Mouse (Mus musculus): ENCODE data around the gene Itga2b. TPM values are rescaled to one million over a fixed set of nuclear protein-coding genes. Genes with fewer than 3 reads are reported as not detected.

Gene Itga2b
- 4.6 TPM for polyA plus RNA-seq (2015; fragmentation: Illumina TruSeq; extraction: RNeasy Lipid Tissue Mini Kit (QIAGEN cat#74804); ENCODE audit: insufficient read depth, low replicate concordance)

DNA sequence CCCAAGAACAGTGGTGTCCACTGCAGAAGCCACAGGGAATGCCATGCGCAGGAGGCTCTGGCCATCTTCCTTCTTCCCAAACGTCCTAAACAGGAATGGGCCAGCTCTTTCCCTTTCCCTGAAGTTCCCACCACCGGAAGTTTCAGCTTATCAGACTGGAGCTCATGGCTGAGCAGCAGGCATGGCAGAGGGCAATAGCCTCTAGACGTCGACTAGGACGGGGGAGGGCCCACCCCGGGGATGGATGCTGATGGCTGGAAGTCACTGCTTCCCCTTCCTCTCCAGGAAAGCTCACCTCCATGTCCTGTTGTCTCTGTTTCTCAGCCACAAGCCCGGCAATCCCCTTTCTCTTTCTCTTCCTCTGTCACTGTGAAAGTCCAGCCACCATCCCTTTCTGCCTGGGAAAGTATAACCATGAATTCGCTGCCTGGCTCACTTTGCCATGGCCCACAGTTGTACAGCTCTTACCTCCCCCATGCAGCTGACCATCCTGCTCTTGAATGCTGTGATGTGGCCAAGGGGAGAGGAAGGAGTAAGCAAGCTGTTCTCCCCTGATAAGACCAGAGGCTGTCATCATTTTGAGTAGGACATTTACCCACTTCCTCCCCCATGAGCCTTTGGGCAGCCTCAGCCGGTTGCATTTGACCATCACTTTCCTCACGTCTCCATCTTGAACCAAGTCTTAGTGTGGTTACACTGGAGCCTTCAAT lies at the start of gene Itga2b:
Gene Itga2b (minus strand): TSS at position 475 of the 710 bp plus-strand sequence.

DNA sequence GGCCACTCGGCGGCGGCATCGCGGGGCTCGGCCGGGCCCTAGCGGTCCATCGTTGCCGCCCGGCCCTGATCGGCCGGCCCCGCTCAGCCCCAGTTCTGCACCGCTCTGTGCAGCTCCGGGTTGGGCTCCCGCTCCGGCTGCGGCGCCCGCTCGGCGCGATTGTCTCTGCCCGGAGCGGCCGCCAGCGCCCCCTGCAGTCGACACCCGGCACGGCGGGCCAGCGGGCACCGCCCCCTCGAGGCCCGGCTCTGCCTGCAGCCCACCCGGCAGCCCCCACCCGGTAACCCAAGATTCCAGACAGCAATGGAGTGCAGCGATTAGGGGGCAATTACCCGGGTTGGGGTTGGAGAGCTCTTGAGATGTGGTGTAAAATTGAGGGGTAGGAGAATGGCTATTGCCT lies 22.4 kb downstream of the Itga2b start, which contains the start of gene Fam171a2:
Gene Fam171a2 (minus strand): TSS at position 186 of the 400 bp plus-strand sequence.

DNA sequence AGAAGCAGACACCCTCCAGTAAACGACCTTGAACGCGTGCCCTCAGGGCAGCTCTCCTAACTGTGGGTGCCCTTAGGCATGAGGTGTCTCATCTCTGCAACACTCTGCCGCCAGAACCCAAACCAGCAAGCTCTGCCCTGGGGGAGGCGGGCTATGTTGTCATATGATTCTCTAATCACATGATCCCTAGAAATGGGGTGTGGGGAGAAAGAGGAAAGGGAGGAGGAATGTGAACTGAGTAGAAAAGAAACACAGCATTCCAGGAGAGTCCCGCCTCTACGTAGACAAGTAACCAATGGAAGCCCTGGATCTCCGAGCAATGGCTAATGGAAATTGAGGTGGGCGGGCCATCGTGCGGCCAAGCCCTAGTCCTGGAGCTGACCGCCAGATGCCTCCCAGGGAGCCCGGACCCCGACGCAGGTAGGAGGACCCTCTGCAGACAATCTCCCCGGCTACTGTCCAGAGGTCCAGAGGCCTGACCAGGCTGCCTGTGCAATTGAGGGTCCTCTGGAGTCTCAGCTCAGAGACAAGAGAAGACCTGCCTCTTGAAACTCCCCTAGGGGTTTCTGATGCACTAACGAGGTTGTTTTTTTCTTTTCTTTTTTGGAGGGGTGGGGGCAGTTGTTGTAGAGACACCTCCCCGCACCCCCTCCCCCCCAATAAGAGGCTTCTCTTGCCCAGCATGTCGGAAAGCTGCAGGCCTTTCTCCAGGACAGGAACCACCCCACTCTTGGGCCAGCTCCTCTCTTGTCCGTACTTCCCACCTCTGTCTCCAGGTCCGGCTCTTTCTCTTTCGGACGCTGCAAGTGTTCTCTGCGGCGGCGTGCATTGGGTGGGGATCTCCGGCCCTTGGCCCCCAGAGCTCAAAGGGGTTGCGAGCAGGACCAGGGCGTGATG lies 39.6 kb downstream of the Itga2b start, which contains the start of gene Grn:
Gene Grn (plus strand): TSS at position 195 of the 897 bp plus-strand sequence.

DNA sequence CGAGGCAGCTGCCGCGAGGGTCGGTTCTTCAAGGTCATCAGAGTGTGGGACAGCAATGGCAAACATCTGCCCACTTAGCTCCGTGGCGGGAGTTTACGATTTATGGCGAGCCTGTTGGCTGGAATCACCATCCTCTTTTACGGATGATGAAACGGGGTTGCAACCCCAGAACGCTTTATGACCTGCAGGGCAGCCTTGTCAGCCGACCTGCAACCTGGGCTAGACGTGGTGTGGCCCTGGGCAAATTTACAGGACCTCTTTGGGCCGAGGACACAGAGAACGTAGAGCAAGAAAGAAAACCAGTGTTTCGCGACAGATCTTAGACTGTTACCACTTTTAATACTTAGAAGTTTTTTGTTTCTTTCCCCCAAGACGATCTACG lies 62.1 kb downstream of the Itga2b start, which contains the start of gene Slc25a39:
Gene Slc25a39 (minus strand): TSS at position 113 of the 382 bp plus-strand sequence.

Other genes with a start within 250 kb of the Itga2b start
- 17.0 TPM for gene Hdac5, start 240.0 kb downstream of the Itga2b start, polyA plus RNA-seq (2015; fragmentation: Illumina TruSeq; extraction: RNeasy Lipid Tissue Mini Kit (QIAGEN cat#74804); ENCODE audit: insufficient read depth, low replicate concordance)
- 1.2 TPM for gene BC030867, start 221.2 kb downstream of the Itga2b start, polyA plus RNA-seq (2015; fragmentation: Illumina TruSeq; extraction: RNeasy Lipid Tissue Mini Kit (QIAGEN cat#74804); ENCODE audit: insufficient read depth, low replicate concordance)
- gene Asb16, start 201.4 kb downstream of the Itga2b start, polyA plus RNA-seq (2015; fragmentation: Illumina TruSeq; extraction: RNeasy Lipid Tissue Mini Kit (QIAGEN cat#74804); ENCODE audit: insufficient read depth, low replicate concordance): not detected
- gene Tmub2, start 185.2 kb downstream of the Itga2b start, polyA plus RNA-seq (2015; fragmentation: Illumina TruSeq; extraction: RNeasy Lipid Tissue Mini Kit (QIAGEN cat#74804); ENCODE audit: insufficient read depth, low replicate concordance): 24.4 TPM
- gene Atxn7l3, start 173.5 kb downstream of the Itga2b start, polyA plus RNA-seq (2015; fragmentation: Illumina TruSeq; extraction: RNeasy Lipid Tissue Mini Kit (QIAGEN cat#74804); ENCODE audit: insufficient read depth, low replicate concordance): 36.7 TPM
- 81.7 TPM for gene Ubtf, start 150.4 kb downstream of the Itga2b start, polyA plus RNA-seq (2015; fragmentation: Illumina TruSeq; extraction: RNeasy Lipid Tissue Mini Kit (QIAGEN cat#74804); ENCODE audit: insufficient read depth, low replicate concordance)
- 79.8 TPM for gene Slc4a1, start 103.9 kb downstream of the Itga2b start, polyA plus RNA-seq (2015; fragmentation: Illumina TruSeq; extraction: RNeasy Lipid Tissue Mini Kit (QIAGEN cat#74804); ENCODE audit: insufficient read depth, low replicate concordance)
- gene Rundc3a, start 76.7 kb downstream of the Itga2b start, polyA plus RNA-seq (2015; fragmentation: Illumina TruSeq; extraction: RNeasy Lipid Tissue Mini Kit (QIAGEN cat#74804); ENCODE audit: insufficient read depth, low replicate concordance): 1.4 TPM
- 60.0 TPM for gene Slc25a39, start 62.2 kb downstream of the Itga2b start, polyA plus RNA-seq (2015; fragmentation: Illumina TruSeq; extraction: RNeasy Lipid Tissue Mini Kit (QIAGEN cat#74804); ENCODE audit: insufficient read depth, low replicate concordance)
- gene Grn, start 39.8 kb downstream of the Itga2b start, polyA plus RNA-seq (2015; fragmentation: Illumina TruSeq; extraction: RNeasy Lipid Tissue Mini Kit (QIAGEN cat#74804); ENCODE audit: insufficient read depth, low replicate concordance): 109 TPM
- not detected for gene Fam171a2, start 22.4 kb downstream of the Itga2b start, polyA plus RNA-seq (2015; fragmentation: Illumina TruSeq; extraction: RNeasy Lipid Tissue Mini Kit (QIAGEN cat#74804); ENCODE audit: insufficient read depth, low replicate concordance)
- 37.0 TPM for gene Gpatch8, start 86.3 kb upstream of the Itga2b start, polyA plus RNA-seq (2015; fragmentation: Illumina TruSeq; extraction: RNeasy Lipid Tissue Mini Kit (QIAGEN cat#74804); ENCODE audit: insufficient read depth, low replicate concordance)
- gene Gm11627, start 109.3 kb upstream of the Itga2b start, polyA plus RNA-seq (2015; fragmentation: Illumina TruSeq; extraction: RNeasy Lipid Tissue Mini Kit (QIAGEN cat#74804); ENCODE audit: insufficient read depth, low replicate concordance): 1.6 TPM
- 0.61 TPM for gene Fzd2, start 134.3 kb upstream of the Itga2b start, polyA plus RNA-seq (2015; fragmentation: Illumina TruSeq; extraction: RNeasy Lipid Tissue Mini Kit (QIAGEN cat#74804); ENCODE audit: insufficient read depth, low replicate concordance)
- not detected for gene Meioc, start 193.6 kb upstream of the Itga2b start, polyA plus RNA-seq (2015; fragmentation: Illumina TruSeq; extraction: RNeasy Lipid Tissue Mini Kit (QIAGEN cat#74804); ENCODE audit: insufficient read depth, low replicate concordance)
- gene Ccdc43, start 227.7 kb upstream of the Itga2b start, polyA plus RNA-seq (2015; fragmentation: Illumina TruSeq; extraction: RNeasy Lipid Tissue Mini Kit (QIAGEN cat#74804); ENCODE audit: insufficient read depth, low replicate concordance): 29.5 TPM